Mouse (Mus musculus) thymus, postnatal 25 days (tissue): Measurements from ENCODE around the gene Dcdc2a.

ENCODE experiments used
- DNase-seq: peaks from one replicate; pipeline ENCODE4 v3.0.0; 2022

Dcdc2a gene

GRCm38 (mm10) chr13:25186436-25187325 is 130.9 kb downstream of the Dcdc2a start:
- no peak for DNase-seq

GRCm38 (mm10) chr13:25187326-25187710 is 131.5 kb downstream of the Dcdc2a start:
- no peak for DNase-seq

- no peak for DNase-seq
These were observed 133.8 kb downstream of the Dcdc2a start for GRCm38 (mm10) chr13:25189419-25190144.

- DNase-seq, result no peak
These were observed 134.4 kb downstream of the Dcdc2a start for GRCm38 (mm10) chr13:25190218-25190617.

- DNase-seq, result no peak
These were observed 139.9 kb downstream of the Dcdc2a start for GRCm38 (mm10) chr13:25195706-25196105.

GRCm38 (mm10) chr13:25199916-25200315 is 144.1 kb downstream of the Dcdc2a start:
- DNase-seq, result no peak

GRCm38 (mm10) chr13:25206950-25207349 is 151.1 kb downstream of the Dcdc2a start:
- no peak for DNase-seq

- no peak for DNase-seq
These were observed 162.6 kb downstream of the Dcdc2a start for GRCm38 (mm10) chr13:25218394-25218793.

GRCm38 (mm10) chr13:25220186-25220787 is 164.5 kb downstream of the Dcdc2a start:
- no peak for DNase-seq

GRCm38 (mm10) chr13:25251893-25252292 is 196.1 kb downstream of the Dcdc2a start:
- no peak for DNase-seq

GRCm38 (mm10) chr13:25254478-25255263 is 198.9 kb downstream of the Dcdc2a start:
- DNase-seq, result no peak

GRCm38 (mm10) chr13:25257608-25258007 is 201.8 kb downstream of the Dcdc2a start:
- no peak for DNase-seq
